Mouse (Mus musculus) liver, postnatal 0 days (tissue): ENCODE data around the gene Trim50.

ENCODE experiments used
- CTCF ChIP-seq: sonication (generic); IDR thresholded peaks from 2 replicates; pipeline ENCODE4 v1.5.1; 2016; ENCODE audit warnings: antibody characterized with exemption, low read depth
- EP300 ChIP-seq: IDR thresholded peaks from 2 replicates; pipeline ENCODE4 v1.6.1; 2016; ENCODE audit warnings: antibody characterized with exemption, low read depth, mild to moderate bottlenecking

DNA sequence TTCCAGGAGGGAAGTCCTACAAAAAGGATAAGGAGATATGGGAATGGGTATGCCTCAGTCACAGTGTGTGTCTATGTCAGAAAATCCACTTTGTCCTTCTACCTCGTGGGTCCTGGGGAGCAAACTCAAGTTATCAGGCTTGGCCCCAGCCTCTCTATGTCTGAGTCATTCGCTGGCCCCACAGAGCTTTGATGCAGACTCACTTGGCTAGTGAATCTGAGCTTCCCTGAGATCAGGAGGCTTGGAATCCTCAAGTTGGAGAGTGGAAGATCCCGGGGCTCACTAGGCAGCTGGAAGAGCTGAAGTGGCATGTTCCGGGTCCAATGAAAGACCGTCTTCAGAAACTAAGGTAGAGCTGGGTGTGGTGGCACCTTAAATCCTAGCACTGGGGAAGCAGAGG lies 22.9 kb upstream of the Trim50 start:
- no peak for TF ChIP-seq CTCF
- no peak for TF ChIP-seq EP300
